9 mouse cellular contexts compared by ENCODE assay signal in the genomic region with DNA sequence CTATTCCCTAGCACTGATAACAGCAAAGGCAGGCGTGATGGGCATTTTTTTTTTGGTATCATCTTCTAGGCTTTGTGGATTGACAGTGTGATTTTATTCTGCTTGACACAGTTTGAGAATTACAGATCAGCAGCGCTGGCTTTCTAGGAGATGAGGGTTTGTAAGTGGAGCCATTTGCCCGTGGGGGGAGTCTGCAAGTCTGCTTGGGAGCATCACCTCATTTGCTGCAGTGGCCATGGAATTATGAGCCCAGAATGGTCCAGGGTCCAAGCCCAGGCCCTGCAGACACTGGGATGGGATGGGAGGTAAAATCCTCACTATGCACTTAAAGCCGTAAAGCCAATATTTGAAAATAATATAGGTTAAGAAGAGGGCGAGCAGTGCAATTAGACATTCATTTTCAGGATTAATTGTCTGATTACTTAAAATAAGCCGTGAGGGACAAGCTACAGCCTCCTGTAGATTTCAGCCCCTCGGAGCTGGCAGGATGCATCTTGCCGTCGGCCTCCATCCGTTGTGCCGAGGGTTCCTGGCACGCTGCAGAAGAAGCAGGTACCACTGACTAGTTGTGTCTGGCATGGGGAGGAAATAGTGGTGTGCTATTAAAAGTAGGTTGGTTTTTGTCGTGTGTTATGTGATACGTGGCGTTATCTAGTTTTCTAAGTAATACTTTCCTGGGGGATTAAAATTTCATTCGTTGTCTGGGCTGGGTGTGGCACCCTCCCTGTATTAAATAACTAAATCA. TPM values are rescaled to one million over a fixed set of nuclear protein-coding genes. Genes with fewer than 3 reads are reported as not detected.
DNase-seq lines count a peak whose midpoint lies in the region; ATAC-seq and TF ChIP-seq lines count a peak whose summit lies in the region.
"Had no signal": no experiment of that assay in that cellular context is flagged by ENCODE, and none has a peak within 500 bp of the region (broad histone marks: within the 10 kb centered on the region; RNA-seq: fewer than 3 reads in every experiment).

No protein-coding gene starts in this region.

- H3K9me3 ChIP-seq in heart, postnatal 0 days (replicated peaks; ENCODE audit: control insufficient read depth, low read length): no peaks in the 10 kb centered on the region
- H3K9me3 ChIP-seq in forebrain, postnatal 0 days (ENCODE audit: low read length): no peaks in the 10 kb centered on the region
- no peaks in the 10 kb centered on the region for H3K9me3 ChIP-seq in midbrain, embryonic 12.5 days

- no peaks in the 10 kb centered on the region for H3K36me3 ChIP-seq in heart, postnatal 0 days (replicated peaks; ENCODE audit: control insufficient read depth, insufficient read depth, low read length)
- H3K36me3 ChIP-seq in forebrain, postnatal 0 days (ENCODE audit: insufficient read depth): no peaks in the 10 kb centered on the region
- H3K36me3 ChIP-seq in midbrain, embryonic 12.5 days: 0 out of 2 replicates have a peak, but pooled peaks cover 3% of the 10 kb centered on the region
- no peaks in the 10 kb centered on the region for H3K36me3 ChIP-seq in thymus, adult 2 months (ENCODE audit: control insufficient read depth, insufficient read depth, low read length)

- 0 out of 2 replicates have a peak overlapping the region, but pooled peaks have one; percentile 31 for H3K9ac ChIP-seq in heart, postnatal 0 days (replicated peaks; ENCODE audit: low read depth, low read length)
- H3K9ac ChIP-seq in forebrain, postnatal 0 days: peak overlapping the region; percentile 81
- peak overlapping the region; percentile 41 for H3K9ac ChIP-seq in midbrain, embryonic 12.5 days (replicated peaks)

- 72% methylated on average over 16 of the region's 16 CpGs for WGBS in heart, postnatal 0 days
- 38% methylated on average over 16 of the region's 16 CpGs for WGBS in forebrain, postnatal 0 days
- 70% methylated on average over 16 of the region's 16 CpGs for WGBS in midbrain, embryonic 12.5 days
- 84% methylated on average over 16 of the region's 16 CpGs for WGBS in thymus, adult 2 months

- no peak for TF ChIP-seq EP300 in heart, postnatal 0 days (IDR thresholded peaks at IDR 0.05; ENCODE audit: low read depth)

- no peak for ATAC-seq in heart, postnatal 0 days (ENCODE audit: insufficient read depth, low read depth)
- ATAC-seq in forebrain, postnatal 0 days: peak; percentile 27; the same call in 1 of the 2 replicates
- no peak for ATAC-seq in midbrain, embryonic 12.5 days (ENCODE audit: low FRiP score, low read depth)
- no peak for ATAC-seq in megakaryocyte-erythroid progenitor cell, adult 5-6 weeks (replicated peaks; ENCODE audit: low FRiP score, low TSS enrichment, poor library complexity, severe bottlenecking)

- TF ChIP-seq CTCF in heart, postnatal 0 days (IDR thresholded peaks at IDR 0.05; ENCODE audit: low read depth): no peak
- TF ChIP-seq CTCF in forebrain, postnatal 0 days (IDR thresholded peaks at IDR 0.05; ENCODE audit: low read depth): no peak
- TF ChIP-seq CTCF in thymus, adult 2 months (IDR thresholded peaks at IDR 0.05; ENCODE audit: borderline replicate concordance, control insufficient read depth, extremely low read depth, insufficient read depth, low read length, poor library complexity): no peak

- peak overlapping the region; percentile 73; the same call in 1 of the 2 replicates for H3K4me2 ChIP-seq in heart, postnatal 0 days (ENCODE audit: low read depth, low read length)
- H3K4me2 ChIP-seq in forebrain, postnatal 0 days (ENCODE audit: low read depth): peak overlapping the region; percentile 90
- H3K4me2 ChIP-seq in midbrain, embryonic 12.5 days (replicated peaks): peak overlapping the region; percentile 83

- DNase-seq in heart, postnatal 0 days (ENCODE audit: low spot score): no peak
- DNase-seq in heart, adult 18-20 months: no peak
- DNase-seq in cerebellum, postnatal 14 days: peak; percentile 56 to 69
- DNase-seq in forebrain, postnatal 0 days: peak; percentile 36
- no peak for DNase-seq in T-cell, adult 2 months (ENCODE audit: low spot score)
- DNase-seq in thymus, adult 2 months: no peak
- DNase-seq: kidney, adult 11 months had no signal

- peak overlapping the region; percentile 45; the same call in 1 of the 2 replicates for H3K4me3 ChIP-seq in heart, postnatal 0 days (ENCODE audit: low read depth, low read length)
- peak overlapping the region; percentile 65 for H3K4me3 ChIP-seq in forebrain, postnatal 0 days (ENCODE audit: low read depth, low read length)
- peak overlapping the region; percentile 53 for H3K4me3 ChIP-seq in midbrain, embryonic 12.5 days
- no peak overlapping the region for H3K4me3 ChIP-seq in thymus, adult 2 months (ENCODE audit: control insufficient read depth, insufficient read depth, low read length)

- H3K4me1 ChIP-seq in heart, postnatal 0 days (ENCODE audit: control insufficient read depth, insufficient read depth): peaks cover 5% of the 10 kb centered on the region; the same call in 1 of the 2 replicates
- H3K4me1 ChIP-seq in forebrain, postnatal 0 days (ENCODE audit: insufficient read depth): peaks cover 26% of the 10 kb centered on the region
- H3K4me1 ChIP-seq in midbrain, embryonic 12.5 days: peaks cover 23% of the 10 kb centered on the region
- peaks cover 3% of the 10 kb centered on the region for H3K4me1 ChIP-seq in thymus, adult 2 months (replicated peaks; ENCODE audit: control insufficient read depth, insufficient read depth, low read length)

- TF ChIP-seq POLR2A in thymus, adult 2 months (IDR thresholded peaks at IDR 0.05; ENCODE audit: control insufficient read depth, extremely low read depth, insufficient read depth, low read length, poor library complexity): no peak

- 0 out of 2 replicates have a peak, but pooled peaks cover 3% of the 10 kb centered on the region for H3K27me3 ChIP-seq in heart, postnatal 0 days (ENCODE audit: control insufficient read depth, insufficient read depth, low read length)
- H3K27me3 ChIP-seq in forebrain, postnatal 0 days (ENCODE audit: insufficient read depth, low read length): no peaks in the 10 kb centered on the region
- no peaks in the 10 kb centered on the region for H3K27me3 ChIP-seq in midbrain, embryonic 12.5 days
- H3K27me3 ChIP-seq in thymus, adult 2 months (ENCODE audit: control insufficient read depth, insufficient read depth, low read length): no peaks in the 10 kb centered on the region

- no peak overlapping the region for H3K27ac ChIP-seq in heart, postnatal 0 days (ENCODE audit: low read depth)
- H3K27ac ChIP-seq in forebrain, postnatal 0 days (ENCODE audit: low read depth, low read length): peak overlapping the region; percentile 86
- peak overlapping the region; percentile 60 for H3K27ac ChIP-seq in midbrain, embryonic 12.5 days (replicated peaks)
- no peak overlapping the region for H3K27ac ChIP-seq in thymus, adult 2 months (ENCODE audit: control insufficient read depth, insufficient read depth, low read length)

RNA-seq across cellular contexts. Expression of gene Mcf2l, which starts 42.7 kb away (rescaled TPM):
- total RNA-seq in heart, postnatal 0 days (2014; rRNA removed; ENCODE audit: low replicate concordance): 22.1 and 22.9 TPM in 2 replicates
- polyA plus RNA-seq in heart, postnatal 0 days (2015; fragmentation: Nextera tagmentation; extraction: Ambion mirVana): 6.6 and 7.5 TPM in 2 replicates
- total RNA-seq in heart, adult 18-20 months (2021): 10 to 100 TPM; 75.1 to 93.4 TPM
- 371 and 376 TPM in 2 replicates for total RNA-seq in forebrain, postnatal 0 days (2014; rRNA removed)
- 89.6 and 118 TPM in 2 replicates for polyA plus RNA-seq in forebrain, postnatal 0 days (2015; fragmentation: Nextera tagmentation; extraction: Ambion mirVana)
- 97.8 and 104 TPM in 2 replicates for polyA plus RNA-seq in midbrain, embryonic 12.5 days (2016; fragmentation: Nextera tagmentation; extraction: Ambion mirVana)
- 0.37 and 1.5 TPM in 2 replicates for total RNA-seq in megakaryocyte-erythroid progenitor cell, adult 5-6 weeks (2014; fragmentation: Nextera tagmentation)
- total RNA-seq in megakaryocyte-erythroid progenitor cell, adult 5-6 weeks (2017): 0.23 and 1.3 TPM in 2 replicates
- 9.4 and 9.7 TPM in 2 replicates for polyA plus RNA-seq in thymus, adult 2 months (2012; rRNA removed)

Comparison
In these comparisons a context has a peak if more than half of its experiments do, and no peak if none do; other contexts are left out.
1. DNase-seq: peak in cerebellum, postnatal 14 days (2 of 2) and forebrain, postnatal 0 days (single experiment); none in heart, postnatal 0 days (single experiment), heart, adult 18-20 months (0 of 2), T-cell, adult 2 months (single experiment) and thymus, adult 2 months (single experiment).
2. H3K27ac ChIP-seq: peak in forebrain, postnatal 0 days (single experiment) and midbrain, embryonic 12.5 days (single experiment); none in heart, postnatal 0 days (single experiment) and thymus, adult 2 months (single experiment).
3. H3K9ac ChIP-seq: peak in every context shown above with its lines; median percentile 81 in forebrain, postnatal 0 days; 41 in midbrain, embryonic 12.5 days; 31 in heart, postnatal 0 days.
4. Peak in every context shown above with its lines, with median percentiles within 50 percentile points of each other: H3K4me2 ChIP-seq.